Mouse (Mus musculus): ENCODE results near the gene Mroh2a.

DNA sequence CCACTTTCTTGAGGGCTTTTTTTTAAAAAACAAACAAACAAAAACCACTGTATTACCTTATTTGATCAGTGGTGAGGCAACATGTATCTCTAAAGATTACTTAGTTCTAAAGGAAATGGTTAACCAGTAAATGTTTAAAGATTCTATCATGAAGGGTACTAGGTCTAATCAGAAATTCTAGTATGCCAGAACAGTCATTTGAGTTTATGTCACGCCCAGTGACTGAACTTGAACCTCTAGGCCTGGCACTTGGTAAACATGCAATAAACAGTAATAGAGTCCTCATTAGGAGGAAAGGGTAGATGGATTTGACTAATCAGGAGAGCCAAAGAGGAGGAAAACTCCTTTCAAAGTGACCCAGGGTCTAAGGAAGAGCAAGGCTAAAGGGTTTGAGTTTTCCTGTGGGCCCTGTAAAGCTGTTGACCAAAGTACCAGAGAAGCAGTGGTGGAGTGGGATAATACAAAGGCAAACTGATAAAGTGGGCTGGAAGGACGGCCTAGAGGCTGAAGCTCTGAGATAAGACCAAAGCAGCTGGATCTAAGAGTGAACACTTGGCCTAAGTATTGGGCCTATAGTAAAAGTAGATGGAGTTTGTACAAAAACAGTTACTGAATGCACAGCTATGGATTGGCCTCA, 19.8 kb upstream of the Mroh2a start:
- TF ChIP-seq POLR2A (IDR thresholded peaks at IDR 0.05; ENCODE audit: borderline replicate concordance, extremely low read depth, insufficient read depth, insufficient read length, poor library complexity, severe bottlenecking), result no peak
- TF ChIP-seq CTCF (IDR thresholded peaks at IDR 0.05; ENCODE audit: borderline replicate concordance, extremely low read depth, insufficient read depth, insufficient read length), result no peak

All from brain, embryonic 14.5 days (tissue).